Mouse (Mus musculus): ENCODE data around the gene Zfp874b. TPM values are rescaled to one million over a fixed set of nuclear protein-coding genes. Genes with fewer than 3 reads are reported as not detected.
"Not testable (repeated sequence)": the region's sequence is repeated elsewhere in the genome, so short reads cannot be mapped to it uniquely, and the experiment has no call there.

The Zfp874b gene
- 10 to 100 TPM; 16.8 to 22.4 TPM for total RNA-seq (2021)

GRCm38 (mm10) chr13:67483625-67484423 is at the start of gene Zfp874b:
Gene Zfp874b (minus strand): TSS chr13:67484258.
- peak; percentile 88 to 91 for DNase-seq
- intact Hi-C loops (cut with DNase I) = loop anchor here (1.0 to 5.0 kb wide), 4 partner anchors 17 to 122 kb away; partner anchors contain the start of genes Gm28044, Zfp58, Zfp748 and Zfp874a

GRCm38 (mm10) chr13:67527049-67527730 is 43.1 kb upstream of the Zfp874b start:
- intact Hi-C loops (cut with DNase I) = loop anchor here (2.0 to 10.0 kb wide), 3 partner anchors 26 to 262 kb away; partner anchors contain the start of genes Zfp748 and Zfp85
- no peak for DNase-seq

DNA sequence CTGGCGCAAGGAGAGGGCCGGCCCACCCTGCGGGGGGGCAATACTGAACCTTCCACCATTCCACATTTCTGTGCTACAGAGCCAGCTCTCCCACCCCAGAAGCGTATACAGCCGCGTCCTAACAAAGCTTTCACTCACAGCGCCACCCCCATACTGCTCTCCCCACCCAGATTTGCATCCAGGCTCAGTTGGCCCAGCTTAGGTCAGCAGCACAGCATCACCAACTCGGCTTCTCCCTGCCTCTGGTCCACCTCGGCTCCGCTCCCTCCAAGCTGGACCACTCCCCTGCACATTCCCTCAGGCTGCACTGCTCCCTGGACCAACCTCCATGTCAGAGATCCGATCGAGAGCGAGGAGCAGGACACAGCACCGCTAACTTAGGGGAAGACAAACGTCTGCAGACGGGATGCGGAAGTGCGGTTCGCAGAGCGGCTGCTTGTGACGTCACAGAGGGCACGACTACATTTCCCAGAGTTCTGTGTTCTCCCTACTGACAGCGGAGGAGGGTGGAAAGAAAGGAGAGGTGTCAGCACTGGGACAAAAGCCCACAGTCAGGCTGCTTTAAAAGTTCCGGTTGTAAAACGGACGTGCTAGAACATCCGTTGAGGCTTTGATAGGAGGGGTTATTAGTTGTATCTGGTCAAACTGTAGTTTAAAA is 41.8 kb upstream of the Zfp874b start, which contains the start of the genes Gm26965 and Zfp87:
Gene Gm26965 (minus strand): TSS at position 399 of the 658 bp plus-strand sequence.
Gene Zfp87 (minus strand): TSS at position 425 of the 658 bp plus-strand sequence.
- peak; percentile 91 to 93 for DNase-seq
- intact Hi-C loops (cut with DNase I) = loop anchor here (2.0 to 10.0 kb wide), 5 partner anchors 25 to 261 kb away; partner anchors contain the start of genes Zfp58, Zfp748, Zfp85 and Zfp874a

DNA sequence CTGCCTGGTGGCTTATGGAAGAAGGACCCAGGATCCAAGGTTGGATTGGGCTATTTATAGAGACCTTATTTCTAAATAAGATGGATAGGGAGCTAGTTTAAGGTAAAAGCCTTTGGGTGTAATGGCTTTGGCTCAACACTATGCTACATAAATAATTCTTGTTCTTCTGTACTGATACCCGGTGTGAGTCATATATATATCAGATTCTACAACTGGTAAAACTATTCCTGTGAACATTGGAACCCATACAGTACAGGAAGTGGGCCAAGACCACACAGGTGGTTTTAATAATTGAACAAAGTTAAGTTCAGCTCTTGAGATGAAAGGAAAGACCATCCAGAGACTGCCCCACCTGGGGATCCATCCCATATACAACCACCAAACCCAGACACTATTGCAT is 16.9 kb upstream of the Zfp874b start:
- intact Hi-C loops (cut with DNase I) = loop anchor here (2.0 to 5.0 kb wide), 3 partner anchors 18 to 139 kb away; partner anchors contain the start of genes Gm28044 and Zfp953

DNA sequence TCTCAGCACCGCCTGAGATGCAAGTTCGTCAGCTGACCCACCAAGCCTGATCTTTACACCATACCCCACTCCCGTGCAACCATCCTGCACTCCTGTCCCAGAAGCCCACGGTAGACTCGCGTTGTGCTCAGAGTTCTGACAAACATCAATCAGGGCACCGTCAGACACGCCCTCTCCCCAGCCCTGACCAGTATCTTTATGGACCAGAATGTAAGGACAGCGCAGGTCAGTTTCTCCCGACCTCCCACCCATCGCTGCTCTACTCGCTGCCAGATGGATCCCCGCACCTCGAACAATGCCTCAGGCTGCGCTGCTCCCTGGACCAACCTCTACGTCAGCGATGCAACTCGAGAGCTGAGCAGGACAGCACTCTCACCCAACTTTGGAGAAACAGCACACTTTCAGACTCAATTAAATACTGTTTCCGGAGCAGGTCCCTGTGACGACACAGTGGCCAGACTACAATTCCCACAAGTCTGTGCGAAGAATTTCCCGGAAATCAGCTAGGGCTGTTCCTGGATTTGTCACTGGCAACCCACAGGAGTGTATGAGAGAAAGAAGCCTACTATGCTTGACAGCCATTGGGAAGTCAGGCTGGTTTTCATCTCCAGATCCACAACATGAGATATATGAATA is 16.1 kb upstream of the Zfp874b start, which contains the start of gene Zfp58:
Gene Zfp58 (minus strand): TSS at position 472 of the 636 bp plus-strand sequence.
- intact Hi-C loops (cut with DNase I) = loop anchor here (2.0 to 5.0 kb wide), 3 partner anchors 17 to 138 kb away; partner anchors contain the start of genes Gm28044 and Zfp953
- DNase-seq = peak; percentile 82 to 85

More for the DNA sequence above, 16.9 kb upstream of the Zfp874b start:
- DNase-seq = no peak

DNA sequence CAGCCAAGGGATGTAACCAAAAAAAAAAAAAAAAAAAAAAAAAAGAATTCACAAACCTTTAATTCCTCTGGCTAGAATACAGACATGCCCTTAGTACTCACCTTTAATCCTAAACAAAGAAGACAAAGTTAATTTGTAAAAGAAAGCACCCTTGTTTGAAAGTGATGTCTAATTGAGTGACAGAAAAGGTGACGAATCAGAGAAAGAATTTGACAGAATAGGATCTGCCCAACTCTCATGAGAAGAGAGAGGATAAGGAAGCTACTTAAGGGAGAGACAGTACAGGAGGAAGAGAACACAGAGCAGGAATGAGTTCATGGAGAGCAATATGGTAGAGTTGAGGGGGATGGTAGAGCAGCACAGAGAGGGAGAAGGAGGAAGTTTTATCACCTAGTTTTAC is 11.6 kb upstream of the Zfp874b start:
- intact Hi-C loops (cut with DNase I) = no loop called here
- DNase-seq = no peak

DNA sequence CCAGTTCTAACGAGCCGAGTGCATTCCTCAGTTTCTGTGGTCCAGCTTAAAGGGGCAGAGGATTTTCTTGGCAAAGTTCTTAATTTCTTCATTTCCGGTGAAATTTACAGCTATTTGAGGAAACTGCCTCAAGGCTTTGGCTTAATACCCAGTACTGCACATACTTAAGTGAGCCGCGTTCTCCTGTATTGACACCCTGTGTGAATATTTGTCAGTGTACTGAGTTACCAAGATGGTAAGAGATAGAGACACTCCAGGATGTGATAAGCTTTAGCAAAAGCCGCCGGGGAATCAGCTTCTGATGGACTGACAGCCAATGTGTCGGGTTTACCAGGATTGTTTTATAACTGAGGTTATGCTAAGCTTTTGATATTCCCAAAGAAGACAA is 360 bp upstream of the Zfp874b start:
- DNase-seq = no peak
- intact Hi-C loops (cut with DNase I) = loop anchor here (1.0 to 5.0 kb wide), 3 partner anchors 33 to 122 kb away; partner anchors contain the start of genes Gm28044, Zfp748, Zfp874a and Zfp953

DNA sequence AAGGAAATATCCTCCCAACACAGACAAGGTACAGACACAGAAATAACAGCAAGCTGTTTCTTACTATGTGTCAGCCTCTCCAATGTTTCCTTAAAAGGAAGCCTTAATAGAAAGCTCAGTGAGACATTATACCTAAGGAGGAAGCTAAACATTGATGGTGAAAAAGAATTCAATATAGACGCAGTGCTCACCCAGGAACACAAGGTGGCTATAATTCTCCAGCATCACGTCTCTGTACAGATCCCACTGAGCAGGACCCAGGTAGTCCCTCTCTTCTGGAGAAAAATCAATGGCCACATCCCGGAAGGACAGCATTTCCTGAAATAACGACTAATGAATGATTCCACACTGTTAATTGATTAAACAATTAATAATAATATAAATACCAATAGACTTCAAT is 2.5 kb downstream of the Zfp874b start:
- intact Hi-C loops (cut with DNase I) = loop anchor here (5.0 kb wide), 2 partner anchors 71 to 119 kb away; partner anchors contain the start of genes Gm28044, Zfp748 and Zfp953
- no peak for DNase-seq

- intact Hi-C loops (cut with DNase I) = no loop called here
- no peak for DNase-seq
Observed at GRCm38 (mm10) chr13:67469274-67469673, 14.8 kb downstream of the Zfp874b start.

GRCm38 (mm10) chr13:67463506-67464185 is 20.4 kb downstream of the Zfp874b start:
- DNase-seq; intact Hi-C loops (cut with DNase I): not testable (repeated sequence)

GRCm38 (mm10) chr13:67452021-67452309 is 32.1 kb downstream of the Zfp874b start:
- DNase-seq = peak in 1 of 2 experiments; percentile 10
- intact Hi-C loops (cut with DNase I) = no loop called here

DNA sequence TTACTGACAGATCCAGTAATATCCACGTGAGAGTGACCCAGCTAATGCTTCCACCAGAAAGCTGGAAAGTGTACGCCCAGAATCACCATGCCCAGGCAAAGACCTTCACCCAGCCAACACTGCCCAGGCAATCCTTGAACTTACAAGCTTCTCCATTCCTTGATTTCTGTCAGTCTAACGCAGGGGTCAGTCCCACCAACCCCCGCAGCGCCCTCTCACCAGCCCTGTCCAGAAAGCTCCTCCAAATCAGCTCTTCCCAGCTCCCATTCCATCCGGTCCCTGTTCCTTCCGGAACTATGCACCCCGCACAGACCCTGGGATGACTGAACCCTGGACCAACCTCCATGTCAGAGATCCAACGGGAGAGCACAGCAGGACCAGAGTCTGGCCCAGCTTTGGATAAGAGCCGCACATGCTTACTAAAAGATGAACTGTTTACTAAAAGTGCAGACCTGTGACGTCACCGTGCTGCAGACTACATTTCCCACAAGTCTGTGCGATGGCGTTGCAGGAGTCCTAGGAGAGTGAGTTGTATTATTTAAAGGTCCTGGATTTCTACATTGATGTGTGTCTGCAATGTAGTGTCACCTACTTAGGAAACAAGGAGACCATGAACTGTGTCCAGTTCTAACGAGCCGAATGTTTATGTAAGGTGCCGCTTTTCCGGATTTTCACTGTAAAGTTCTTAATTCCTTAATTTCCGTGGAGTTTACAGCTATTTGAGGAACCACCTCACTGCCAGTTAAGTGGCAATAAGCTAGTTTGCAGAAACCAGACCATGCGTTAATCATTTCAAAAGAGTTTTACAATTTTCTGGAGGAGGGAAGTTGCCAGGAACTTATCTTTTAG is 32.7 kb downstream of the Zfp874b start, which contains the start of gene Zfp874a:
Gene Zfp874a (minus strand): TSS at position 453 of the 849 bp plus-strand sequence.
- DNase-seq = peak; percentile 90 to 91
- intact Hi-C loops (cut with DNase I) = loop anchor here (1.0 to 2.0 kb wide), 4 partner anchors 33 to 101 kb away; partner anchors contain the start of genes Zfp748 and Zfp874b

- intact Hi-C loops (cut with DNase I); DNase-seq: not testable (repeated sequence)
Observed at GRCm38 (mm10) chr13:67437095-67437494, 47.0 kb downstream of the Zfp874b start.

DNA sequence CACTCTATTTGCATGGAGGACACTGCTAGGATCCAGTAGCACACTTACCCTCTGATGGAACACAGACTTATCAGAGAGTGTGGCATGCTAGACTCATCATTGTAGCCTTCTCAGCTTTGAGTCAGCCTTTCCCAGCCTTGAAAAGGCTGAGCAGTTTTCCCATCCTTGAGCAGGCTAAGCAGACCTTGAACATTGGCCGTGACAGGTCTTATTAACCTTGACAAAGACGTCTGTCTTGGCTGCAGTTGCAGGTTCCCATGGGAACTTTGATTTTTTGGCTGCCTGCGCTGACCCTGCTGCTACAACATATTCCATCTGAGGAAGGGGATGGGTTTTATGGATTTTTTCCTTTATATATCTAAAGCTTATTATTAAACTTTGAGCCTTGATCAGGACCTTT is 55.9 kb downstream of the Zfp874b start:
- intact Hi-C loops (cut with DNase I) = no loop called here

GRCm38 (mm10) chr13:67425699-67426098 is 58.4 kb downstream of the Zfp874b start:
- intact Hi-C loops (cut with DNase I) = not testable (repeated sequence)

More for the DNA sequence above, 55.9 kb downstream of the Zfp874b start:
- no peak for DNase-seq

DNA sequence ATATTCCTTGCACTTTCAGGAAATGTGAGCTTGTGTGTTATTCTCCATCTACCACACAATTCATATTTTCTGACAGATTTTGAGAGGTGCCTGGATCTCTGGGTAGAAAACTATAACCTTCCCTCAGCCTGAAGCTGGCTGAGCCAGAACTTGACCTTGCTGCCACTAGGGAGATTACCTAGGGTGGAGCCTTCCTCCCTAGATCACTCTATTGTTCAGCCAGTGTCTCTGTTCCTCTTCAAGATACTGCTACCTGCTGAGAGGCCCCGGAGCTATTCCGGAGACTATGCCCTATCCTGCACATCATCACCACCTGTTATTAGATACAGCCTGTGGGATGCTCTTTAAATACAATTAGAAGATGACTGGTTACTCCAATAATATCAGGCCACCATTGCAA is 61.5 kb downstream of the Zfp874b start:
- intact Hi-C loops (cut with DNase I) = not testable (repeated sequence)

More at GRCm38 (mm10) chr13:67425699-67426098, 58.4 kb downstream of the Zfp874b start:
- DNase-seq = not testable (repeated sequence)

More for the DNA sequence above, 61.5 kb downstream of the Zfp874b start:
- DNase-seq = not testable (repeated sequence)
